Mouse (Mus musculus): ENCODE results near the gene Rftn1. TPM values are rescaled to one million over a fixed set of nuclear protein-coding genes. Genes with fewer than 3 reads are reported as not detected.
"Not testable (repeated sequence)": the region's sequence is repeated elsewhere in the genome, so short reads cannot be mapped to it uniquely, and the experiment has no call there.

Gene Rftn1
- polyA plus RNA-seq, 1 experiment from 2014 or later, result 15.5 TPM

GRCm38 (mm10) chr17:50206262-50206661 is 15.8 kb upstream of the Rftn1 start:
- not testable (repeated sequence) for ATAC-seq (ENCODE audit: low read depth); H3K9ac ChIP-seq (ENCODE audit: low read depth, low read length); H3K9me3 ChIP-seq (ENCODE audit: control insufficient read depth, low read length); H3K27ac ChIP-seq (replicated peaks; ENCODE audit: low read depth, low read length); H3K4me1 ChIP-seq (ENCODE audit: control insufficient read depth, insufficient read depth, low read length); H3K4me3 ChIP-seq (ENCODE audit: low read depth, low read length); H3K4me2 ChIP-seq (ENCODE audit: low read depth, low read length); H3K27me3 ChIP-seq (replicated peaks; ENCODE audit: control insufficient read depth, insufficient read depth, low read length); H3K36me3 ChIP-seq (ENCODE audit: control insufficient read depth, insufficient read depth, low read length); DNase-seq (ENCODE audit: low spot score)
- WGBS, result 87% methylated on average over 1 of the region's 1 CpGs

- H3K27me3 ChIP-seq (replicated peaks; ENCODE audit: control insufficient read depth, insufficient read depth, low read length); H3K9ac ChIP-seq (ENCODE audit: low read depth, low read length); H3K4me1 ChIP-seq (ENCODE audit: control insufficient read depth, insufficient read depth, low read length); H3K36me3 ChIP-seq (ENCODE audit: control insufficient read depth, insufficient read depth, low read length); H3K27ac ChIP-seq (replicated peaks; ENCODE audit: low read depth, low read length); H3K4me3 ChIP-seq (ENCODE audit: low read depth, low read length); H3K9me3 ChIP-seq (ENCODE audit: control insufficient read depth, low read length); DNase-seq (ENCODE audit: low spot score); ATAC-seq (ENCODE audit: low read depth); H3K4me2 ChIP-seq (ENCODE audit: low read depth, low read length): not testable (repeated sequence)
- 80% methylated on average over 2 of the region's 2 CpGs for WGBS
Measured at GRCm38 (mm10) chr17:50205840-50206239, 15.4 kb upstream of the Rftn1 start.

GRCm38 (mm10) chr17:50205152-50205782 is 14.8 kb upstream of the Rftn1 start:
- ATAC-seq (ENCODE audit: low read depth), result no peak
- Histone ChIP-seq H3K9ac (ENCODE audit: low read depth, low read length) (no peak overlapping the region), H3K9me3 (ENCODE audit: control insufficient read depth, low read length) (no peaks in the 10 kb centered on the region), H3K27me3 (replicated peaks; ENCODE audit: control insufficient read depth, insufficient read depth, low read length) (no peaks in the 10 kb centered on the region), H3K4me1 (ENCODE audit: control insufficient read depth, insufficient read depth, low read length) (no peaks in the 10 kb centered on the region), H3K4me3 (ENCODE audit: low read depth, low read length) (no peak overlapping the region), H3K27ac (replicated peaks; ENCODE audit: low read depth, low read length) (no peak overlapping the region), H3K36me3 (ENCODE audit: control insufficient read depth, insufficient read depth, low read length) (no peaks in the 10 kb centered on the region), H3K4me2 (ENCODE audit: low read depth, low read length) (no peak overlapping the region)
- DNase-seq (ENCODE audit: low spot score), result no peak
- WGBS, result 65% methylated on average over 1 of the region's 1 CpGs

GRCm38 (mm10) chr17:50201828-50202445 is 11.5 kb upstream of the Rftn1 start:
- Histone ChIP-seq H3K4me2 (ENCODE audit: low read depth, low read length) (no peak overlapping the region), H3K4me3 (ENCODE audit: low read depth, low read length) (no peak overlapping the region)
- 88% methylated on average over 12 of the region's 12 CpGs for WGBS

GRCm38 (mm10) chr17:50199075-50199850 is 8.8 kb upstream of the Rftn1 start:
- no peak for ATAC-seq (ENCODE audit: low read depth)

More at GRCm38 (mm10) chr17:50201828-50202445, 11.5 kb upstream of the Rftn1 start:
- Histone ChIP-seq H3K9me3 (ENCODE audit: control insufficient read depth, low read length) (no peaks in the 10 kb centered on the region), H3K9ac (ENCODE audit: low read depth, low read length) (no peak overlapping the region), H3K4me1 (ENCODE audit: control insufficient read depth, insufficient read depth, low read length) (0 out of 2 replicates have a peak, but pooled peaks cover 5% of the 10 kb centered on the region), H3K36me3 (ENCODE audit: control insufficient read depth, insufficient read depth, low read length) (no peaks in the 10 kb centered on the region), H3K27ac (replicated peaks; ENCODE audit: low read depth, low read length) (no peak overlapping the region), H3K27me3 (replicated peaks; ENCODE audit: control insufficient read depth, insufficient read depth, low read length) (no peaks in the 10 kb centered on the region)
- ATAC-seq (ENCODE audit: low read depth) (no peak), DNase-seq (ENCODE audit: low spot score) (no peak)

GRCm38 (mm10) chr17:50197572-50197971 is 7.1 kb upstream of the Rftn1 start:
- H3K9ac ChIP-seq (ENCODE audit: low read depth, low read length), result no peak overlapping the region
- no peaks in the 10 kb centered on the region for H3K9me3 ChIP-seq (ENCODE audit: control insufficient read depth, low read length)
- H3K4me2 ChIP-seq (ENCODE audit: low read depth, low read length), result no peak overlapping the region
- no peaks in the 10 kb centered on the region for H3K27me3 ChIP-seq (replicated peaks; ENCODE audit: control insufficient read depth, insufficient read depth, low read length)
- H3K4me1 ChIP-seq (ENCODE audit: control insufficient read depth, insufficient read depth, low read length), result 0 out of 2 replicates have a peak, but pooled peaks cover 5% of the 10 kb centered on the region
- WGBS, result 87% methylated on average over 4 of the region's 4 CpGs
- H3K27ac ChIP-seq (replicated peaks; ENCODE audit: low read depth, low read length), result no peak overlapping the region
- H3K4me3 ChIP-seq (ENCODE audit: low read depth, low read length), result no peak overlapping the region
- DNase-seq (ENCODE audit: low spot score), result no peak
- ATAC-seq (ENCODE audit: low read depth), result no peak
- H3K36me3 ChIP-seq (ENCODE audit: control insufficient read depth, insufficient read depth, low read length), result no peaks in the 10 kb centered on the region

More at GRCm38 (mm10) chr17:50199075-50199850, 8.8 kb upstream of the Rftn1 start:
- Histone ChIP-seq H3K4me2 (ENCODE audit: low read depth, low read length) (no peak overlapping the region), H3K9me3 (ENCODE audit: control insufficient read depth, low read length) (no peaks in the 10 kb centered on the region), H3K36me3 (ENCODE audit: control insufficient read depth, insufficient read depth, low read length) (no peaks in the 10 kb centered on the region), H3K4me3 (ENCODE audit: low read depth, low read length) (no peak overlapping the region), H3K27ac (replicated peaks; ENCODE audit: low read depth, low read length) (no peak overlapping the region), H3K9ac (ENCODE audit: low read depth, low read length) (no peak overlapping the region), H3K27me3 (replicated peaks; ENCODE audit: control insufficient read depth, insufficient read depth, low read length) (no peaks in the 10 kb centered on the region), H3K4me1 (ENCODE audit: control insufficient read depth, insufficient read depth, low read length) (0 out of 2 replicates have a peak, but pooled peaks cover 5% of the 10 kb centered on the region)
- 60% methylated on average over 8 of the region's 8 CpGs for WGBS
- DNase-seq (ENCODE audit: low spot score), result no peak

GRCm38 (mm10) chr17:50196005-50196672 is 5.7 kb upstream of the Rftn1 start:
- ATAC-seq (ENCODE audit: low read depth), result no peak
- WGBS, result 30% methylated on average over 10 of the region's 10 CpGs
- DNase-seq (ENCODE audit: low spot score), result no peak

GRCm38 (mm10) chr17:50195399-50195798 is 4.9 kb upstream of the Rftn1 start:
- Histone ChIP-seq H3K9ac (ENCODE audit: low read depth, low read length) (no peak overlapping the region), H3K4me1 (ENCODE audit: control insufficient read depth, insufficient read depth, low read length) (0 out of 2 replicates have a peak, but pooled peaks cover 5% of the 10 kb centered on the region), H3K9me3 (ENCODE audit: control insufficient read depth, low read length) (no peaks in the 10 kb centered on the region), H3K4me3 (ENCODE audit: low read depth, low read length) (no peak overlapping the region), H3K27ac (replicated peaks; ENCODE audit: low read depth, low read length) (no peak overlapping the region), H3K4me2 (ENCODE audit: low read depth, low read length) (no peak overlapping the region), H3K36me3 (ENCODE audit: control insufficient read depth, insufficient read depth, low read length) (no peaks in the 10 kb centered on the region), H3K27me3 (replicated peaks; ENCODE audit: control insufficient read depth, insufficient read depth, low read length) (peaks cover 11% of the 10 kb centered on the region; the same call in 1 of the 2 replicates)
- WGBS, result 93% methylated on average over 7 of the region's 7 CpGs
- ATAC-seq (ENCODE audit: low read depth) (no peak), DNase-seq (ENCODE audit: low spot score) (no peak)

More at GRCm38 (mm10) chr17:50196005-50196672, 5.7 kb upstream of the Rftn1 start:
- Histone ChIP-seq H3K36me3 (ENCODE audit: control insufficient read depth, insufficient read depth, low read length) (no peaks in the 10 kb centered on the region), H3K4me1 (ENCODE audit: control insufficient read depth, insufficient read depth, low read length) (0 out of 2 replicates have a peak, but pooled peaks cover 5% of the 10 kb centered on the region), H3K9ac (ENCODE audit: low read depth, low read length) (no peak overlapping the region), H3K9me3 (ENCODE audit: control insufficient read depth, low read length) (no peaks in the 10 kb centered on the region), H3K4me3 (ENCODE audit: low read depth, low read length) (no peak overlapping the region), H3K27me3 (replicated peaks; ENCODE audit: control insufficient read depth, insufficient read depth, low read length) (0 out of 2 replicates have a peak, but pooled peaks cover 4% of the 10 kb centered on the region), H3K27ac (replicated peaks; ENCODE audit: low read depth, low read length) (no peak overlapping the region), H3K4me2 (ENCODE audit: low read depth, low read length) (no peak overlapping the region)

All from embryonic facial prominence, embryonic 14.5 days (tissue).